Mouse (Mus musculus) neural tube, embryonic 11.5 days (tissue): ENCODE measurements around the gene Btbd7. TPM values are rescaled to one million over a fixed set of nuclear protein-coding genes. Genes with fewer than 3 reads are reported as not detected.

ENCODE experiments used
- ATAC-seq: fragments of 200-750 bp; cut with Nextera tagmentation; 2 replicates; pipeline ENCODE4 v1.8.0; 2017; ENCODE audit warnings: moderate number of reproducible peaks, mild to moderate bottlenecking, moderate TSS enrichment, moderate library complexity; ENCODE audit not compliant: insufficient read depth, low FRiP score, low TSS enrichment
- DNase-seq: peaks from one replicate; pipeline ENCODE4 v3.0.0-alpha.2; 2015; ENCODE audit warnings: low spot score
- H3K27ac ChIP-seq: fragments of 300-500 bp; sonication (generic); 2 replicates; pipeline ENCODE4 v1.5.1; 2014; ENCODE audit warnings: low read depth, mild to moderate bottlenecking, low read length
- H3K27me3 ChIP-seq: fragments of 300-500 bp; sonication (generic); 2 replicates; pipeline ENCODE4 v1.6.1; 2014; ENCODE audit warnings: mild to moderate bottlenecking, low read length, mixed read lengths; ENCODE audit not compliant: control insufficient read depth, insufficient read depth
- H3K36me3 ChIP-seq: fragments of 300-500 bp; sonication (generic); 2 replicates; pipeline ENCODE4 v1.6.1; 2014; ENCODE audit warnings: mild to moderate bottlenecking, low read length, moderate library complexity, mixed read lengths; ENCODE audit not compliant: control insufficient read depth, insufficient read depth
- H3K4me1 ChIP-seq: fragments of 300-500 bp; sonication (generic); 2 replicates; pipeline ENCODE4 v1.6.1; 2014; ENCODE audit warnings: low read length, mixed read lengths; ENCODE audit not compliant: control insufficient read depth, insufficient read depth
- H3K4me2 ChIP-seq: fragments of 300-500 bp; sonication (generic); 2 replicates; pipeline ENCODE4 v1.6.1; 2014; ENCODE audit warnings: low read depth, mild to moderate bottlenecking, moderate library complexity
- H3K4me3 ChIP-seq: fragments of 300-500 bp; sonication (generic); 2 replicates; pipeline ENCODE4 v1.5.1; 2014; ENCODE audit warnings: low read depth, low read length
- H3K9ac ChIP-seq: fragments of 300-500 bp; sonication (generic); 2 replicates; pipeline ENCODE4 v1.6.1; 2014; ENCODE audit warnings: mild to moderate bottlenecking, low read length
- H3K9me3 ChIP-seq: fragments of 300-500 bp; sonication (generic); 2 replicates; pipeline ENCODE4 v1.6.1; 2016; ENCODE audit warnings: low read length; ENCODE audit not compliant: control insufficient read depth
- WGBS: fragments of 180-500 bp; shearing (Covaris S2); extraction: QIAGEN DNeasy Blood & Tissue Kit; methylation state at CpG from one replicate; pipeline ENCODE4 v1.1.7; 2014; 5-methylcytosine and 5-hydroxymethylcytosine counted together
- polyA plus RNA-seq: library from polyadenylated mRNA; unstranded; fragments of >200 nt; fragmentation: Nextera tagmentation; extraction: Ambion mirVana; gene quantifications from 2 replicates; pipeline ENCODE4 v1.2.1, GENCODE M21; 2014

Btbd7 gene
- polyA plus RNA-seq, 1 experiment from 2014 or later, result 20.2 TPM

GRCm38 (mm10) chr12:102739096-102739495 lies 139.2 kb downstream of the Btbd7 start:
- no peak overlapping the region for H3K27ac ChIP-seq
- WGBS, result 85% methylated on average over 5 of the region's 5 CpGs
- DNase-seq, result no peak
- no peak overlapping the region for H3K9ac ChIP-seq
- H3K27me3 ChIP-seq, result no peaks in the 10 kb centered on the region
- ATAC-seq, result no peak
- no peaks in the 10 kb centered on the region for H3K9me3 ChIP-seq
- H3K36me3 ChIP-seq, result no peaks in the 10 kb centered on the region
- H3K4me1 ChIP-seq, result no peaks in the 10 kb centered on the region
- no peak overlapping the region for H3K4me3 ChIP-seq
- no peak overlapping the region for H3K4me2 ChIP-seq

- H3K9me3 ChIP-seq, result no peaks in the 10 kb centered on the region
- WGBS, result 12% methylated on average over 4 of the region's 5 CpGs
- H3K4me2 ChIP-seq, result no peak overlapping the region
- H3K27me3 ChIP-seq, result no peaks in the 10 kb centered on the region
- DNase-seq (peak; percentile 80), ATAC-seq (no peak)
- no peak overlapping the region for H3K4me3 ChIP-seq
- no peak overlapping the region for H3K9ac ChIP-seq
- peaks cover 7% of the 10 kb centered on the region; the same call in 1 of the 2 replicates for H3K4me1 ChIP-seq
- H3K27ac ChIP-seq, result no peak overlapping the region
- H3K36me3 ChIP-seq, result no peaks in the 10 kb centered on the region
Observed at GRCm38 (mm10) chr12:102733381-102733780, 144.9 kb downstream of the Btbd7 start.

GRCm38 (mm10) chr12:102730798-102731619 lies 147.3 kb downstream of the Btbd7 start:
- Histone ChIP-seq H3K9ac (peak overlapping the region; percentile 39), H3K4me2 (peak overlapping the region; percentile 41), H3K36me3 (no peaks in the 10 kb centered on the region), H3K27ac (peak overlapping the region; percentile 95), H3K4me1 (peaks cover 7% of the 10 kb centered on the region; the same call in 1 of the 2 replicates), H3K9me3 (no peaks in the 10 kb centered on the region), H3K4me3 (0 out of 2 replicates have a peak overlapping the region, but pooled peaks have one; percentile 10), H3K27me3 (no peaks in the 10 kb centered on the region)
- peak; percentile 43 for DNase-seq
- peak; percentile 66 for ATAC-seq
- 13% methylated on average over 16 of the region's 16 CpGs for WGBS

Other genes with a start within 250 kb of the Btbd7 start
- gene Itpk1, start 173.5 kb downstream of the Btbd7 start, polyA plus RNA-seq, result 20.3 and 26.1 TPM in 2 replicates
- 44.8 and 46.0 TPM in 2 replicates for gene Moap1, start 134.8 kb downstream of the Btbd7 start, polyA plus RNA-seq
- 11.6 and 11.7 TPM in 2 replicates for gene Tmem251, start 134.7 kb downstream of the Btbd7 start, polyA plus RNA-seq
- gene Gm28051, start 120.7 kb downstream of the Btbd7 start, polyA plus RNA-seq, result not detected in 2 replicates
- 37.8 and 41.2 TPM in 2 replicates for gene Gon7, start 120.7 kb downstream of the Btbd7 start, polyA plus RNA-seq
- 68.4 and 69.4 TPM in 2 replicates for gene Ubr7, start 120.5 kb downstream of the Btbd7 start, polyA plus RNA-seq
- 32.8 and 33.4 TPM in 2 replicates for gene Gm20604, start 119.8 kb downstream of the Btbd7 start, polyA plus RNA-seq
- not detected in 2 replicates for gene Cox8c, start 20.8 kb upstream of the Btbd7 start, polyA plus RNA-seq
- 2.5 and 3.4 TPM in 2 replicates for gene Unc79, start 70.4 kb upstream of the Btbd7 start, polyA plus RNA-seq